Mouse (Mus musculus) left cerebral cortex, adult 2 months (tissue): Measurements from ENCODE around the gene Defa34. TPM values are rescaled to one million over a fixed set of nuclear protein-coding genes. Genes with fewer than 3 reads are reported as not detected.
"Not testable (repeated sequence)": the region's sequence is repeated elsewhere in the genome, so short reads cannot be mapped to it uniquely, and the experiment has no call there.

Experiments
- DNase-seq, 2 experiments: peaks; one replicate each; pipeline ENCODE4 v3.0.0; 2021 to 2022; ENCODE audit warnings: low spot score in 2 of 2, mixed read lengths in 1 of 2; ENCODE audit errors: extremely low spot score in 1 of 2
- H3K27ac ChIP-seq: fragments of 200-600 bp; 2 replicates; pipeline ENCODE4 v1.8.1; 2022
- H3K4me3 ChIP-seq: fragments of 200-600 bp; 2 replicates; pipeline ENCODE4 v1.8.1; 2022
- intact Hi-C: fragments of 180-260 bp; cut with DNase I; formaldehyde crosslinking; loops from one replicate; pipeline ENCODE4 v1.15.1; 2025
- long read RNA-seq, 2 experiments: library from polyadenylated mRNA; stranded (forward); transcript quantifications; one replicate each; pipeline ENCODE4 v2.0.0; 2021; ENCODE audit warnings: borderline mapping rate in 2 of 2
- total RNA-seq, 2 experiments: library from RNA; stranded (reverse); gene quantifications; 2 replicates each; pipeline ENCODE4 v1.2.3; 2021

The Defa34 gene
- total RNA-seq = not detected
- long read RNA-seq, experiment 1 = 0 reads
- long read RNA-seq, experiment 2 = 0 reads

- intact Hi-C loops, H3K27ac ChIP-seq, H3K4me3 ChIP-seq, DNase-seq: not testable (repeated sequence)
Observed at GRCm38 (mm10) chr8:21665497-21665896, at the start of gene Defa34. Gene Defa34, plus strand, starts transcription at chr8:21665797.

GRCm38 (mm10) chr8:21617883-21618282 lies 47.7 kb upstream of the Defa34 start, which contains the start of gene Defa26:
Gene Defa26, plus strand, starts transcription at chr8:21618183.
- H3K27ac ChIP-seq, intact Hi-C loops, DNase-seq, H3K4me3 ChIP-seq: not testable (repeated sequence)

- DNase-seq, H3K27ac ChIP-seq, H3K4me3 ChIP-seq, intact Hi-C loops: not testable (repeated sequence)
Observed at GRCm38 (mm10) chr8:21655480-21655879, 10.1 kb upstream of the Defa34 start, which contains the start of gene Defa17. Gene Defa17, plus strand, starts transcription at chr8:21655780.

- intact Hi-C loops, H3K4me3 ChIP-seq, H3K27ac ChIP-seq, DNase-seq: not testable (repeated sequence)
Observed at GRCm38 (mm10) chr8:21703545-21703944, 37.9 kb downstream of the Defa34 start, which contains the start of gene AY761184. Gene AY761184, minus strand, starts transcription at chr8:21703645.

Other genes starting within 250 kb of the Defa34 start
- gene Defa36, start 238.4 kb upstream of the Defa34 start, total RNA-seq = not detected
- gene Gm7849, start 209.2 kb upstream of the Defa34 start, total RNA-seq = not detected
- not detected for gene Defa20, start 156.5 kb upstream of the Defa34 start, total RNA-seq
- gene Defa32, start 136.8 kb upstream of the Defa34 start, total RNA-seq = not detected
- not detected for gene Defa37, start 100.4 kb upstream of the Defa34 start, total RNA-seq
- not detected for gene Defa28, start 82.8 kb upstream of the Defa34 start, total RNA-seq
- not detected for gene Gm7861, start 71.3 kb upstream of the Defa34 start, total RNA-seq
- not detected for gene Defa26, start 47.6 kb upstream of the Defa34 start, total RNA-seq
- gene Defa17, start 10.0 kb upstream of the Defa34 start, total RNA-seq = not detected
- gene AY761184, start 37.8 kb downstream of the Defa34 start, total RNA-seq = not detected
- gene Defa24, start 68.7 kb downstream of the Defa34 start, total RNA-seq = not detected
- not detected for gene Defb50, start 157.7 kb downstream of the Defa34 start, total RNA-seq
- gene Defb2, start 174.1 kb downstream of the Defa34 start, total RNA-seq = not detected
- not detected for gene Defb10, start 193.1 kb downstream of the Defa34 start, total RNA-seq
- not detected for gene Defb9, start 219.6 kb downstream of the Defa34 start, total RNA-seq
- not detected for gene Defb11, start 240.6 kb downstream of the Defa34 start, total RNA-seq